21 mouse cellular contexts compared by ENCODE assay signal in genomic region chr12:84141271-84141670, GRCm38 (mm10).
"Had no signal": no experiment of that assay in that cellular context is flagged by ENCODE, and none has a peak within 500 bp of the region (broad histone marks: within the 10 kb centered on the region; RNA-seq: fewer than 3 reads in every experiment).

No protein-coding gene starts in this region.

- H3K27me3 ChIP-seq: heart, embryonic 13.5 days; heart, embryonic 15.5 days; intestine, embryonic 15.5 days; limb, embryonic 12.5 days; liver, embryonic 13.5 days had no signal

- H3K36me3 ChIP-seq: liver, embryonic 13.5 days had no signal

- H3K27ac ChIP-seq: gastrocnemius, adult 2 months; heart, adult 2 months; heart, embryonic 13.5 days; heart, embryonic 15.5 days; hindbrain, embryonic 14.5 days; intestine, embryonic 15.5 days; layer of hippocampus, adult 2 months; left cerebral cortex, adult 2 months; limb, embryonic 10.5 days; limb, embryonic 12.5 days; liver, embryonic 13.5 days had no signal

- DNase-seq: gastrocnemius, adult 2 months; gastrocnemius, postnatal 10 days; gastrocnemius, postnatal 25 days; heart, adult 2 months; heart, postnatal 4 days; kidney, adult 8-10 months; kidney, postnatal 10 days; kidney, postnatal 25 days; kidney, postnatal 4 days; liver; liver, embryonic 13.5 days had no signal

- H3K4me3 ChIP-seq: gastrocnemius, adult 2 months; heart, adult 2 months; heart, embryonic 13.5 days; heart, embryonic 15.5 days; intestine, embryonic 15.5 days; layer of hippocampus, adult 2 months; left cerebral cortex, adult 2 months; limb, embryonic 10.5 days; limb, embryonic 12.5 days; liver, embryonic 13.5 days had no signal

- H3K4me2 ChIP-seq: heart, embryonic 11.5 days; heart, embryonic 13.5 days; heart, embryonic 15.5 days; hindbrain, embryonic 14.5 days; intestine, embryonic 15.5 days; limb, embryonic 12.5 days; liver, embryonic 11.5 days; liver, embryonic 13.5 days had no signal

- H3K4me1 ChIP-seq: heart, embryonic 13.5 days; heart, embryonic 15.5 days; intestine, embryonic 15.5 days; limb, embryonic 10.5 days; limb, embryonic 12.5 days; liver, embryonic 13.5 days had no signal
